Mouse (Mus musculus) erythroblast, embryonic 14.5 days (primary cell): ENCODE results near the gene Anapc11.

Source experiments
- GATA1 ChIP-seq: IDR thresholded peaks from 2 replicates; pipeline ENCODE4 v1.6.1; 2012; ENCODE audit warnings: low read length, inconsistent platforms, mixed read lengths
- TAL1 ChIP-seq: IDR thresholded peaks from 3 replicates; pipeline ENCODE4 v1.6.1; 2012; ENCODE audit warnings: low read length, inconsistent platforms, mixed read lengths

GRCm38 (mm10) chr11:120565114-120565513 is 33.1 kb upstream of the Anapc11 start:
- TF ChIP-seq TAL1 (no peak), GATA1 (no peak)
